Mouse (Mus musculus) kidney, adult 11 months (tissue): Measurements from ENCODE around the gene Rangrf.
"Not testable (repeated sequence)": the region's sequence is repeated elsewhere in the genome, so short reads cannot be mapped to it uniquely, and the experiment has no call there.

Experiments
- DNase-seq: peaks from one replicate; pipeline ENCODE4 v3.0.0; 2022

Rangrf gene

DNA sequence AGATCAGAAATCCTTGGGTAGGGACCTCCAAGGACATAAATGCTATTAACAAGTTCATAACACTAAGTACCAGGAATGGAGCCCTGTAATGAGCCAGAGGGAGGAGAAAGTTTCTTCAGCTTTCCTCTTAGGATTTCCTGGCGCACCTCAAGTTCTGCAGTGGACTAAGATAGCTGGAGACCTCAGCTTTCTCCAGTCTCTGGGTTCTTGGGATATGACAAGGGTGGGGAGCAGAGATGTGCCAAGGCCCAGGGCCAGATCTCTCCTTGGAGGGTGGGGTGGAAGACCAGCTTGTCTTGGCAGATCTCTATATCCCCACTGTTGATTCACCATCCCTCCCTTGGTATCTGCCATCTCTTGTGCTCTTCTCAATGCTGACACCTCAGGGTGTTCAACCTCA, 616 bp upstream of the Rangrf start:
- no peak for DNase-seq

DNA sequence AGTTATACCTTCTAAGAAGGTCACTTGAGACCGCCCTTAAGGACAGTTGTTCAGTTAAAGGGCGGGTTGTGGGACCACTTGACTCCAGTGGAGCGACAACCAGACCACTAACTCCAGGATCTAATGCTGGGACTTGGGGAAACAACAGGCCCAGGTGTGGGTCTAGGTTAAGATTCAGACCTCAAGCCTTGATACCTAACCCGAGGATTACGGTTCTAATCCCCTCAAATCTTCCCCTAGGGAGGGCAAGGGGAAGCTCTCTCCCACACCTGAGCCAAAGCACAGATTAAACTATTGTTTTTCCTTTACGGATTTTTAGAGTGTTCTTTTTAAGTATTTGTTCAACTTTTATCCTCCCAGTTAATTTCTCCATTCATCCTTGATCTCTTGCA, 930 bp downstream of the Rangrf start:
- no peak for DNase-seq

- DNase-seq = peak; percentile 89
These were observed 1.5 kb downstream of the Rangrf start for GRCm38 (mm10) chr11:68973250-68974058.

GRCm38 (mm10) chr11:68970232-68970631, 4.8 kb downstream of the Rangrf start:
- DNase-seq = peak; percentile 63

GRCm38 (mm10) chr11:68968752-68969151, 6.2 kb downstream of the Rangrf start:
- DNase-seq = no peak

DNA sequence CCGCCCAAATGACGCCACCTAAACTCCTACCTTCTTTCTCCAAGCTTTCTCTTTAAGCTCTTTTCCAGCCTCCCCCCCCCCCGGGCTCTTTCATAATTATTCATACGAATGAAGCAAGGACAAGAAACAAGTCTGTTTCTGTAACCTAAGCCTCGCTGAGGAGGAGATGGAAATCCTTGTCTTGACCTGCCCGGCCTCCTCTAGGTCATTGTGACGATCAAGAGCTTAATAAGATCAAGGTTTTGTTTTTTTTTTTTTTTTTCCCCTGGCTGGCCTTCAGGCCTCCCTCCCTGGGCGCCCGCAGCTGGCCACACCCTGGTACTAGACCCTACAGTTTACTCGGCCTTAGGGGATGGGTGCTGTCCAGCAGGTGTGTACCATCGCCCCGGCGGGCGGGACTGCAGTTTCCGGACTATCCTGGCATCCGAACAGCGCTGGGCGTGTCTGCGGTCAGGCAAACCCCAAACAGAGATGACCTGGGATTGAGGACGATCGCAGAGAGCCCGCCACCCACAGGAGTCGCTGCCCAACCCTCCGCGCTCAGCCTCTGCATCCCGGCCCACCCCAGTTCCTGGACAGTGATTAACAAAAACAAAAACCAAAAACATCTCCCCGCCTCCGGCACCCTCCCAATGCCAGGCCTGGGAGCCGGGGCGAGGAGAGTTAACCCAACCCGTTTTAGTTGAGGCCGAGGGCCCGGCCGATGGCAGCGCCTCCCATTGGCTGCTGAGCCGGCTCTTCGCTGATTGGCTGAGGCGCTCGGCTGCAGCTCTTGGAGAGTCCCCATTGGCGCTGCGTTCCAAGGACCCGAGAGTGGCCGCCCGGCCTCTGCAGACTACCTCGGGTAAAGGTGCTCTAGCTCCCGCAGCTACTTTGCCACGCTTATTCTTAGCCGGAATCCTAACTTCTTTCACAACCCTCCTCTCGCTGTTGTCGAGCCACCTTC, 7.4 kb downstream of the Rangrf start, which contains the start of gene Slc25a35:
Gene Slc25a35, plus strand, starts transcription at position 795 of the 946 bp plus-strand sequence.
- DNase-seq = peak; percentile 94

- no peak for DNase-seq
These were observed 8.4 kb downstream of the Rangrf start for GRCm38 (mm10) chr11:68966554-68966953.

DNA sequence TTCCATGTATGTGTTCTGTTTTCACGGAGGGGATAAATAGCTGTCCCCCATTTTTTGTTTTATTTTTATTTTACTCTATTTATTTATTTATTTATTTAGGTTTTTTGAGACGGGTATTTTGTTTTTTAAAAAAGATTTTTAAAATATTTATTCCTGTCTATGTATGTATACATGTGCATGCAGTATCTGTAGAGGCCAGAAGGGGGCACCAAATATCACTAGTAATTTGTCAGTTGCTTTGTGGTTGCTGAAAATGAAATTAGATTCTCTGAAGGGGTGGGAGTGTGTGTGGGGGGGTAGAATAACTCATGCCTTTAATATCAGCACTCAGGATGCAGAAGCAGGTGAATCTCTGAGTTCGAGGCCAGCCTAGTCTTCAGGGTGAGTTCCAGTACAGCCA, 9.1 kb downstream of the Rangrf start:
- DNase-seq = no peak

GRCm38 (mm10) chr11:68965050-68965449, 9.9 kb downstream of the Rangrf start:
- DNase-seq = no peak

DNA sequence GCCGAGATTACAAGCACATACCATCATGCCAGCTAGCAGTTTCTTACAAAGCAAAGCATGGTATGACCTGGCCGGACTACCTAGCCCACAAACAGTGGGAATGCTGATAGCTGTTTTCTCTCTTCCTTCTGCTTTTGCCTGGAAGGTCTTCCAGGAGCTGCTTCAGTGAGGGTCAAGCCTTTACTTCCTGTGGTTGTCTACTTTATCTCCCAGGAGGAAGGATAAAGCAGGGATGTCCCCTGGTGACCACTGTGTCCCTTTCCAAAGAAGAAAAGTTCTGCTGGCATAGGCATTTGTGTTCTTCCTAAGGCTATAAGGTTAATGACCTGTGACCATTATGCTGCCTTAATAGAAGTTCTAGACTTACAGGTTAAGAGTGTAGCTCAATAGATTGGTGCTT, 11.6 kb downstream of the Rangrf start:
- no peak for DNase-seq

- not testable (repeated sequence) for DNase-seq
These were observed 12.8 kb downstream of the Rangrf start for GRCm38 (mm10) chr11:68962159-68962558.

DNA sequence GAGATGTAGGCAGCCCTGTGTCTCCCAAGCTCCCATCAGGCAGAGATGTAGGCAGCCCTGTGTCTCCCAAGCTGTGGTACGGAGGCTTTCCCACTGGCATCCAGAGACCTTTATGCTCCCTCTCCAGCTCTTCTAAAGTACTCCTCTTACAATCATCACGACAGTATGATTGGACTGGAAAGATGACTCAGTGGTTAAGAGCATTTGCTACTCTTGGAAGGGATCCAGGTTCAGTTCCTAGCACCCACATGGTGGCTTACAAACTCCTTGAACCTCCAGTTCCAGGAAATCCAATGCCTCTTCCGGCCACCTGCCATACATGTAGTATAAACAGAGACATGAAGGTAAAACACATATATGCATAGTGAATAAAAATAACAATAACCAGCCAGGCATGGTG, 13.4 kb downstream of the Rangrf start:
- DNase-seq = no peak

GRCm38 (mm10) chr11:68957971-68958370, 17.0 kb downstream of the Rangrf start:
- no peak for DNase-seq

DNA sequence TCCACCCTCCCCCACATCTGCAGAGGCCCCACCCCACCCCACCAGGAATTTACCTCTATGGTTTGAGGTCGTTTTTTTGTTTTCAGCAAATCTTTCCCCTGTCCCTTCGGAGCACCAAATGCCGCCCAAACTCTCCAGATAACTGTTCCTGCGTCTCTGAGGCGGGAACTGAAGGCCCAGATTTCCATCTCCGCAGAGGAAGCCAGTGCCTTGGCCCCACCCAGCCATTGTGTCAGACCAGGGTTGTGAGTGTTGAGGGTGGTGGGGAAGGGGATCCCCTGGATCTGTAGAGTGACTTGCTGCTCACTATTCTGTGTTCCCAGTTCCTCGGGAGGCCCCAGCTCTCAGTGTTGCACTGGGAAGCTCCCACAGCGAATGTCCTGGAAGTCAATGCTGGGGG, 17.7 kb downstream of the Rangrf start, which contains the start of gene Arhgef15:
Gene Arhgef15, minus strand, starts transcription at position 173 of the 400 bp plus-strand sequence.
- DNase-seq = no peak

GRCm38 (mm10) chr11:68956697-68957096, 18.3 kb downstream of the Rangrf start:
- no peak for DNase-seq

DNA sequence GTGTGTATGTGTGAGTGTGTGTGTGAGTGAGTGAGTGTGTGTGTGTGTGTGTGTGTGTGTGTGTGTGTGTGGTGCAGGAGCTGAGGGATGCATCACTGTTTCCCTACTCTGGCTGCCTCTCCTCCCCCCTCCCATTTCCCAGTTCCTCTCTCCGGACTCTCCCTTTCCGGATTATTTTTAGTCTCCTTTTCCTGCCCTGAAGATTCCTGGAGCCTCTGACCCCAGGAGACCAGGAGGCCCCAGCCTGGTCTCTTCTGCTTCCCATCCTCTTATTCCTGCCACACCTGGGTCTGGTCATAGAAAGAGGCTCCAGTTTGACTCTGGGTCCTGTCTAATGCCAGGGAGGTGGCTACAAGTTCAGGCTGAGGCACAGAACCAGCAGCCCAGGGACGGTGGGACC, 18.9 kb downstream of the Rangrf start:
- peak; percentile 52 for DNase-seq

DNA sequence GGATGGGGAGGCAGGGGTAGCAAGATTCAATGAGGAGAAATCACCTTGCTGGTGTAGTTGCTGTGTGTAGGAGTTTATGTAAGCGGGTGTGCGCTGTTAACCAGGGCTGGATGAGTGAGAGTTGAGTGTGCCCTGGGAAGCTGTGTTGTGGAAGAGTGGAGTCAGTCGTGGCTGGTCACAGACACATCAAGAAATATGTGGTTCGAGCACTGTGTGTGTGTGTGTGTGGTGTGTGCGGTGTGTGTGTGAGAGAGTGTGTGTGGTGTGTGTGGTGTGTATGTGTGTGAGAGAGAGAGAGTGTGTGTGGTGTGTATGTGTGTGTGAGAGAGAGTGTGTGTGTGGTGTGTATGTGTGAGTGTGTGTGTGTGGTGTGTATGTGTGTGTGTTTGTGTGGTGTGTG, 19.5 kb downstream of the Rangrf start:
- no peak for DNase-seq

DNA sequence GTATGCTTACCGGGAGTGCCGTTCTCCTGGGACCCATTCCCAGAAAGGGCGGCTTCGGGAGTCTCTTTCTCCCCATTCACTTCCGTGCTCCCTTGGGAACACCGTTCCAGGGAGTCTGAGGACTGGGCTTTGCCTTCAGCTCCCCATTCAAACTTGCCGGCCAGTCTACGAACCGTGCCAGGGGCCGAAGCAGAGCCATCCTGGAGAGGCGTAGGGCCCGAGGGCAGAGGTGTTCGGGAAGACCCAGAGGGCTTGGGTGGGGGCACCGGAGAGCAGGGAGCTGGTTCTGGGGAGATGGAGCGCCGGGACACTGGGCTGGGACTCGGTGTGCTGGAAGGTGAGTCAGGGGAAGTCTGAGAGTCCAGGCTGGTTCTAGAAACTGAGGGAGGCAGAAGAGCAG, 20.6 kb downstream of the Rangrf start:
- no peak for DNase-seq

DNA sequence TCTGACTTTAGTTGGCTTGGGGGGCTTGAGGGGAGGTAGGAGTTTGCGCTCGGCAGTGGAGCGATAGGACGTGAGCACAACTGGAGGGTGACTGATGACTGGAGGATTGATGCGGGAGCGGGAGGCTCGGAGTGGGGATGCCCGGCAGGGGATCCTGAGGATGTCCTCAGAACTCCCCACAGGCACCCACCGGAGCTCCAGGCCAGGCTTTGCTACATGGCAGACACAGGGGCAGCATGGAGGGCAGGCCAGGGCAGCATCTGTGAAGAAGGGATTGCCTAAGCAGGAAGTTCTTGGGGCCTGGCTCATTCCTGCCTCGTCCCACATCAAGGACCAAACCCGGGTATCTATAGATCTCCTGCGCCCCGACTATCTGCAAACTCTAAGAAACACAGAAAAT, 21.1 kb downstream of the Rangrf start:
- DNase-seq = no peak

DNA sequence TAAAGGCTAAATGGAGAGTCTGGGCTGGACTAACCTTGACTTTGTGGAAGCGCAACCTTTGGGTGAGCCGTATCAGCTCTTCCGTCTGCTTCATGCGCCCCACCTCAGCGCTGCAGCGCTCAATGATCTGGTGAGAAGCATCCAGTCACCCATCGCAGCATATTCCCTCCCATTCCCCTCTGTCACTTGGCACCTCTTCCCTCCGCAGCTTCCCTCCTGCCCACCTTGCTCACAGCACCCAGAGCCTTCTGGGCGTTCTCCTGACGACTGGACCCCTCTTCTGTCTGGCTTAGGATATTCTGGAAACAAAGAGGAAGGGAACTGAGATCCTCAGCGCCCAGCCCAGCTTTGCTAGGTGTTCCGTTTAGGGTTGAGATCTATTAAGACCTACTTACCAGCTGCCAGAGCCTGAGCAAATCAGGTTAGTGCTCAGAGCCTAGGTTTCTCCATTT, 27.4 kb downstream of the Rangrf start:
- DNase-seq = no peak

- DNase-seq = no peak
These were observed 28.1 kb downstream of the Rangrf start for GRCm38 (mm10) chr11:68946806-68947440.

DNA sequence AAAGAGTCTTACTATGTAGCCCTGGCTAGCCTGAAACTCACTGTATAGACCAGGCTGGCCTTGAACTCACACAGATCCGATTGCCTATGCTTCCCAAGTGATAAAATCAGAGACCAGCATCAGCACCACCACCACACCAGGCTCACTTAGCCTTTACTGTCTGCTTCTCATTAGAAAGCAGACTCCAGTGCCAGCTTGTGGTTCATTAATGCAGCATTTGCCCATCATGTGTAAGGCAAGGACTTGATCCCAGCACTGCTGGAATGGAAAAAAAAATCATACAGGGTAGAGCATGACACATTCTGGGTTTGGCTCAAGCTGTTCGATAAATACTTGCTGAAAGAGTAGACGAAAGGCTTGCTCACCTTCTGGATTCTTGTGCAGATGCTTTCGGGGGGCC, 29.0 kb downstream of the Rangrf start:
- no peak for DNase-seq

DNA sequence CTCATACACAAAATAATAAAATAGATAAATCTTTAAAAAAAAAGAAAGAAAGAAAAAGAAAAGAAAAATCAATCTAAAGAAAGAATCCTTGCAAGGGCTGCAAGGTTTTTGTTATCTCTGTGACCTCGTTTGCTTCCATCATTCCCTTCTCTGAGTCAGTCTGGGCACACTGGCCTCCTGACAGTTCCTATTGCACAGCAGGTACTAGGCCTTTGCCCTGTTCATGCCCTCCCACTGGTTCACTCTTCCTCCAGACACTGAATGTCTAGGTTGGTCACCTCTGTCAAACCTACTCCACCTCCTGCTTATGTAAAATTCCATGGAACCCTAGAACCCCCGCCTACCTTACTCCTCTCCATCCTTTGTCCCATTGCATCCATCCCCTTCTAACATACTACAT, 29.7 kb downstream of the Rangrf start:
- no peak for DNase-seq
